Mouse (Mus musculus) subcutaneous adipose tissue, adult 2 months (tissue): ENCODE data around the gene Tmem60. TPM values are rescaled to one million over a fixed set of nuclear protein-coding genes. Genes with fewer than 3 reads are reported as not detected.

Experiments used
- polyA plus RNA-seq: library from polyadenylated mRNA; depleted of rRNA; stranded (reverse); fragments of >200 nt; gene quantifications from 2 replicates; pipeline ENCODE4 v1.2.3, GENCODE M21; 2012; ENCODE audit warnings: low replicate concordance; rRNA removed

The Tmem60 gene
- polyA plus RNA-seq, result 12.5 and 13.7 TPM in 2 replicates

DNA sequence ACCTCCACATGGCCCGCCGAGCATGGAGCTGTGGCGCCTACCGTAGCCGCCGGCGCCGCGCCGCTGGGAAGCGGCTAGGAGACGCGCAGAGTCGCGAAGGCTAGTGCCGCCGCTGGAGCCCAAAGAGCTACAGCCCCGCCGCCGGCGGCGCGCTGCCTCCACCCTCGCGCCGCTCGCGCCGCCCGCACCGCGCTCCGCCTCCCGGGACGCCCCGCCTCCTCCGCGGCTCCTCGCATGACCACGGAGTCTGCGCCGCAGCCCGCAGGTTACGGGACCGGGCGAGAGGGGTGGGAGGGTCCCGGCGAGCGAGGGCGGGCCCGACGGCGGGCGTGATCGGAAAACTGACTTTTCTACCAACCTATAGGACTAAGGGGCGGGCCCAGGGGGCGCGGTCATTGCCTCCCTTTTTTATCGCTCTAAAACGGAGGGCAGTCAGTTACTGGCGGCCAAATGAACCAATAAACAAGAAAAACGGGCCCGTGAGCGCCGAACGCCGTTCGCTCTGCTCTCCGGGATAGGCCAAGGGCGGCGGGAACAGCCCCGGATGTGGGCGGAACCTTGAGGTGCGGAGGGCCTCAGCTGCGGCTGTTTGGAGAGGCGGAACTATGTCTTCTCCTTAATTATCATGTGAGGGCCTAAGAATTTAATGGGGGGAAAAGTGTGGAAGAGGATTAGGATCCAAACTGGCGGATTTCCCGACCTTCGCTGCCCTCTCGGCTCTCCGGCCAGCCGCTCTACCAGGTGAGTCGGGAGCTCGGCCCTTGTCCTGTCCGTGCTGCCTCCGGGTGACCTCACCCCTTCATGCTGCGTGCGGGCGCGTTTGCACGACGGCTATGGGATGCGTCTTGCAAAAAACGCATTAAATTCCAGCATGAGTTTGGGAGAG lies at the start of gene Tmem60, which contains the start of gene Phtf2:
Tmem60 (plus strand) TSS at position 277 of the 886 bp plus-strand sequence.
Phtf2 (minus strand) TSS at position 210 of the 886 bp plus-strand sequence.

Other genes with a start within 250 kb of the Tmem60 start
- 4.1 TPM in 2 replicates for gene Phtf2, start 67 bp upstream of the Tmem60 start, polyA plus RNA-seq
- gene Rsbn1l, start 74.2 kb downstream of the Tmem60 start, polyA plus RNA-seq, result 4.4 and 5.7 TPM in 2 replicates
- 40.2 and 52.2 TPM in 2 replicates for gene Ptpn12, start 173.7 kb downstream of the Tmem60 start, polyA plus RNA-seq